8 mouse cellular contexts compared by ENCODE assay signal in the genomic region with DNA sequence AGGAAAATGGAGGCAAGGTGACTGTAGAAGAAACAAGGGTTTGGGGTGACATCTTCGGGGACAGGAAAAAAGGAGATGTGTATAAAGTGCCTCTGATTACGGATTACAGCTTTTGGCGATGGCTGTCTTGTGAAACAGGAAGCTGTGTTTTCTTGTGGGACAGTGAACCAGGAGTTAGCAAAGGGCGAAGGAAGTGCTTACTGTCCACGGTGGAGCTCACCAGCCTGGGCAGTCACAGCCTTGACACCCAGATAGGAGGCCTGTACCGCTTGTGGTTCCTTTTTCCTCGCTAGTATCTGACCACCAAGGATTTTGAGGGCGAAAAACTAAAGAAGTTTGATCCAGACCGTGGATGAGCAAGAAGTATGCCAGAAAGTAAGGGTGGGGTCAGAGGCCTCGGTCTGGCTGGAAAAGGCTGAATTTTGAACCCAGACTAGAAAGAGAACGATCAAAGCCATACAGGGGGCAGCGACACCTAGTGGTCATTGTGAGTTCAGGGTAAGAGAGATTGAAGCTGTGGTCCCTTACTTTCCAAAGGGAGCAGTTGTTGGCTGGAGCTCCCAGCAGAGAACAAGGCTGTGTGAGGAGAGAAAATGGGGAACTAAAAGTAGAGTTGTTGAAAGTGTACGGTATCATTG. TPM values are rescaled to one million over a fixed set of nuclear protein-coding genes. Genes with fewer than 3 reads are reported as not detected.
A peak's percentile ranks its signal among the peaks of the same experiment; 100 is the strongest.
DNase-seq lines count a peak whose midpoint lies in the region; ATAC-seq and TF ChIP-seq lines count a peak whose summit lies in the region.

No protein-coding gene starts in this region.

- no peak overlapping the region for H3K4me3 ChIP-seq in embryonic facial prominence, embryonic 11.5 days (ENCODE audit: low read depth, low read length)
- H3K4me3 ChIP-seq in heart, adult 2 months: no peak overlapping the region; the same call in 1 of the 2 replicates
- H3K4me3 ChIP-seq in kidney, postnatal 0 days (replicated peaks; ENCODE audit: low read depth, low read length): no peak overlapping the region
- no peak overlapping the region for H3K4me3 ChIP-seq in liver, embryonic 14.5 days (ENCODE audit: insufficient read depth in 1 of 2, low read depth in 2 of 2, low read length in 2 of 2)
- no peak overlapping the region for H3K4me3 ChIP-seq in stomach, embryonic 15.5 days (replicated peaks)

- H3K79me2 ChIP-seq in heart, adult 2 months (replicated peaks; ENCODE audit: control insufficient read depth, insufficient read depth, low read length): no peaks in the 10 kb centered on the region; the same call in 1 of the 2 replicates

- peak; percentile 93 for DNase-seq in 416B (ENCODE audit: low read depth)
- peak; percentile 83 for DNase-seq in adrenal gland, postnatal 14 days
- DNase-seq in embryonic facial prominence, embryonic 11.5 days (ENCODE audit: low spot score): peak; percentile 86
- DNase-seq in heart, adult 2 months: peak; percentile 75 to 77
- peak; percentile 87 for DNase-seq in kidney, postnatal 0 days (ENCODE audit: low spot score)
- peak; percentile 69 to 73 (median 71) for DNase-seq in liver, embryonic 14.5 days (ENCODE audit: low read depth in 3 of 3, low spot score in 3 of 3)
- DNase-seq in neural tube, embryonic 10.5 days (ENCODE audit: extremely low spot score, low spot score): peak; percentile 80

- intact Hi-C loops in heart, adult 2 months (cut with DNase I): loop anchor here (1.0 kb wide), 1 partner anchor 34 kb away; no protein-coding TSS in a partner anchor

- H3K27me3 ChIP-seq in embryonic facial prominence, embryonic 11.5 days (ENCODE audit: control insufficient read depth, insufficient read depth, low read length): no peaks in the 10 kb centered on the region
- no peaks in the 10 kb centered on the region for H3K27me3 ChIP-seq in heart, adult 2 months (ENCODE audit: control insufficient read depth, insufficient read depth, low read length)
- no peaks in the 10 kb centered on the region for H3K27me3 ChIP-seq in kidney, postnatal 0 days (ENCODE audit: insufficient read depth, low read length)
- no peaks in the 10 kb centered on the region for H3K27me3 ChIP-seq in liver, embryonic 14.5 days (ENCODE audit: control insufficient read depth, insufficient read depth, low read length)
- H3K27me3 ChIP-seq in stomach, embryonic 15.5 days (replicated peaks): no peaks in the 10 kb centered on the region

- TF ChIP-seq EP300 in heart, adult 2 months (IDR thresholded peaks at IDR 0.05; ENCODE audit: insufficient read depth, low read depth, low read length): no peak
- no peak for TF ChIP-seq EP300 in liver, embryonic 14.5 days (IDR thresholded peaks at IDR 0.05; ENCODE audit: low read depth)

- ATAC-seq in embryonic facial prominence, embryonic 11.5 days (replicated peaks; ENCODE audit: insufficient number of reproducible peaks, low FRiP score, low TSS enrichment, low read depth): 0 out of 2 replicates have a peak, but pooled peaks have one; percentile 31
- 0 out of 2 replicates have a peak, but pooled peaks have one; percentile 23 for ATAC-seq in kidney, postnatal 0 days (replicated peaks; ENCODE audit: low FRiP score, low read depth)
- ATAC-seq in liver, embryonic 14.5 days (ENCODE audit: insufficient read depth): peak; percentile 44; the same call in 1 of the 2 replicates
- ATAC-seq in stomach, embryonic 15.5 days (ENCODE audit: insufficient read depth, low FRiP score, low read depth): 0 out of 2 replicates have a peak, but pooled peaks have one; percentile 47

- peak; percentile 93 for TF ChIP-seq CTCF in heart, adult 2 months (IDR thresholded peaks at IDR 0.05)
- TF ChIP-seq CTCF in kidney, postnatal 0 days (IDR thresholded peaks at IDR 0.05; ENCODE audit: low read depth): peak; percentile 89
- TF ChIP-seq CTCF in liver, embryonic 14.5 days (IDR thresholded peaks at IDR 0.05; ENCODE audit: low read depth): peak; percentile 94

- H3K36me3 ChIP-seq in embryonic facial prominence, embryonic 11.5 days (replicated peaks; ENCODE audit: control insufficient read depth, insufficient read depth, low read depth, low read length): peaks cover 3% of the 10 kb centered on the region; the same call in 1 of the 2 replicates
- no peaks in the 10 kb centered on the region for H3K36me3 ChIP-seq in heart, adult 2 months (ENCODE audit: control insufficient read depth, insufficient read depth, low read length)
- 0 out of 2 replicates have a peak, but pooled peaks cover 2% of the 10 kb centered on the region for H3K36me3 ChIP-seq in kidney, postnatal 0 days (ENCODE audit: insufficient read depth, low read length)
- no peaks in the 10 kb centered on the region for H3K36me3 ChIP-seq in liver, embryonic 14.5 days (replicated peaks; ENCODE audit: control insufficient read depth, insufficient read depth, low read depth)
- 0 out of 2 replicates have a peak, but pooled peaks cover 4% of the 10 kb centered on the region for H3K36me3 ChIP-seq in stomach, embryonic 15.5 days

- WGBS in embryonic facial prominence, embryonic 11.5 days: 48% methylated on average over 13 of the region's 13 CpGs
- 40% methylated on average over 13 of the region's 13 CpGs for WGBS in heart, adult 2 months
- WGBS in kidney, postnatal 0 days: 54% methylated on average over 13 of the region's 13 CpGs
- WGBS in liver, embryonic 14.5 days (ENCODE audit: insufficient replicate concordance): 13% methylated on average over 13 of the region's 13 CpGs
- 46% methylated on average over 13 of the region's 13 CpGs for WGBS in stomach, embryonic 15.5 days

- no peak overlapping the region for H3K9ac ChIP-seq in embryonic facial prominence, embryonic 11.5 days (replicated peaks; ENCODE audit: low read length)
- no peak overlapping the region for H3K9ac ChIP-seq in heart, adult 2 months (ENCODE audit: low read depth, low read length)
- H3K9ac ChIP-seq in kidney, postnatal 0 days (ENCODE audit: low read depth, low read length): no peak overlapping the region
- no peak overlapping the region for H3K9ac ChIP-seq in liver, embryonic 14.5 days (replicated peaks)
- H3K9ac ChIP-seq in stomach, embryonic 15.5 days: no peak overlapping the region

- no peak for TF ChIP-seq POLR2A in heart, adult 2 months (IDR thresholded peaks at IDR 0.05; ENCODE audit: insufficient read depth, low read depth, low read length)

- no peaks in the 10 kb centered on the region for H3K9me3 ChIP-seq in embryonic facial prominence, embryonic 11.5 days (replicated peaks; ENCODE audit: control insufficient read depth, low read length)
- no peaks in the 10 kb centered on the region for H3K9me3 ChIP-seq in kidney, postnatal 0 days (replicated peaks; ENCODE audit: low read length)
- no peaks in the 10 kb centered on the region for H3K9me3 ChIP-seq in liver, embryonic 14.5 days (ENCODE audit: control insufficient read depth, low read length)
- H3K9me3 ChIP-seq in stomach, embryonic 15.5 days: no peaks in the 10 kb centered on the region

- H3K4me1 ChIP-seq in embryonic facial prominence, embryonic 11.5 days (ENCODE audit: control insufficient read depth, insufficient read depth, low read length): no peaks in the 10 kb centered on the region
- H3K4me1 ChIP-seq in heart, adult 2 months (ENCODE audit: control insufficient read depth, insufficient read depth, low read length): peaks cover 3% of the 10 kb centered on the region; the same call in 1 of the 2 replicates
- H3K4me1 ChIP-seq in kidney, postnatal 0 days (replicated peaks; ENCODE audit: insufficient read depth, low read length): no peaks in the 10 kb centered on the region
- H3K4me1 ChIP-seq in liver, embryonic 14.5 days (replicated peaks; ENCODE audit: control insufficient read depth in 2 of 2, insufficient read depth in 2 of 2, low read length in 1 of 2): peaks cover 0 to 11% of the 10 kb centered on the region in 2 experiments; a peak in 3 of 4 replicates
- H3K4me1 ChIP-seq in stomach, embryonic 15.5 days: 0 out of 2 replicates have a peak, but pooled peaks cover 6% of the 10 kb centered on the region

- no peak overlapping the region for H3K27ac ChIP-seq in embryonic facial prominence, embryonic 11.5 days (replicated peaks; ENCODE audit: low read depth, low read length)
- H3K27ac ChIP-seq in heart, adult 2 months: no peak overlapping the region
- no peak overlapping the region for H3K27ac ChIP-seq in kidney, postnatal 0 days
- H3K27ac ChIP-seq in liver, embryonic 14.5 days: no peak overlapping the region
- 0 out of 2 replicates have a peak overlapping the region, but pooled peaks have one; percentile 16 for H3K27ac ChIP-seq in stomach, embryonic 15.5 days

- H3K4me2 ChIP-seq in embryonic facial prominence, embryonic 11.5 days (ENCODE audit: low read depth, low read length): no peak overlapping the region
- H3K4me2 ChIP-seq in kidney, postnatal 0 days (ENCODE audit: low read length): 0 out of 2 replicates have a peak overlapping the region, but pooled peaks have one; percentile 6
- H3K4me2 ChIP-seq in liver, embryonic 14.5 days (ENCODE audit: low read depth): peak overlapping the region; percentile 78
- H3K4me2 ChIP-seq in stomach, embryonic 15.5 days: peak overlapping the region; percentile 39

RNA-seq across cellular contexts. Expression of a gene that starts 1.7 kb away (rescaled TPM):
- total RNA-seq in adrenal gland, postnatal 14 days (2021): 25.7 and 30.0 TPM in 2 replicates
- polyA plus RNA-seq in embryonic facial prominence, embryonic 11.5 days (2014; fragmentation: Nextera tagmentation; extraction: Ambion mirVana): 165 and 197 TPM in 2 replicates
- total RNA-seq in heart, adult 2 months (2021): 10 to 100 TPM; 13.6 TPM
- polyA plus RNA-seq in heart, adult 2 months (2012; rRNA removed): 10.4 and 14.3 TPM in 2 replicates
- polyA plus RNA-seq in kidney, postnatal 0 days (2015; fragmentation: Nextera tagmentation; extraction: Ambion mirVana): 102 TPM in 2 replicates
- 8.8 and 10.7 TPM in 2 replicates for polyA plus RNA-seq in liver, embryonic 14.5 days (2012; rRNA removed)
- polyA plus RNA-seq in liver, embryonic 14.5 days (2014; fragmentation: Nextera tagmentation; extraction: Ambion mirVana): 30.2 and 30.9 TPM in 2 replicates
- 108 and 125 TPM in 2 replicates for polyA plus RNA-seq in stomach, embryonic 15.5 days (2015; fragmentation: Nextera tagmentation; extraction: Ambion mirVana)

RNA-seq across cellular contexts. Expression of a gene that starts 33.6 kb away (rescaled TPM):
- 6.0 and 13.3 TPM in 2 replicates for total RNA-seq in adrenal gland, postnatal 14 days (2021)
- polyA plus RNA-seq in embryonic facial prominence, embryonic 11.5 days (2014; fragmentation: Nextera tagmentation; extraction: Ambion mirVana): 4.7 and 7.4 TPM in 2 replicates
- total RNA-seq in heart, adult 2 months (2021): 1 to 10 TPM; 5.7 TPM
- polyA plus RNA-seq in heart, adult 2 months (2012; rRNA removed): not detected in 2 replicates
- polyA plus RNA-seq in kidney, postnatal 0 days (2015; fragmentation: Nextera tagmentation; extraction: Ambion mirVana): 18.7 and 23.5 TPM in 2 replicates
- polyA plus RNA-seq in liver, embryonic 14.5 days (2012; rRNA removed): not detected in 2 replicates
- 4.4 and 5.1 TPM in 2 replicates for polyA plus RNA-seq in liver, embryonic 14.5 days (2014; fragmentation: Nextera tagmentation; extraction: Ambion mirVana)
- polyA plus RNA-seq in stomach, embryonic 15.5 days (2015; fragmentation: Nextera tagmentation; extraction: Ambion mirVana): 15.2 and 21.9 TPM in 2 replicates

RNA-seq across cellular contexts. Expression of a gene that starts 41.7 kb away (rescaled TPM):
- total RNA-seq in adrenal gland, postnatal 14 days (2021): 18.7 and 19.3 TPM in 2 replicates
- polyA plus RNA-seq in embryonic facial prominence, embryonic 11.5 days (2014; fragmentation: Nextera tagmentation; extraction: Ambion mirVana): 6.1 and 6.3 TPM in 2 replicates
- 10 to 100 TPM; 18.1 to 22.1 TPM for total RNA-seq in heart, adult 2 months (2021)
- polyA plus RNA-seq in heart, adult 2 months (2012; rRNA removed): 5.3 and 7.8 TPM in 2 replicates
- polyA plus RNA-seq in kidney, postnatal 0 days (2015; fragmentation: Nextera tagmentation; extraction: Ambion mirVana): 14.0 and 14.1 TPM in 2 replicates
- 1.4 and 2.4 TPM in 2 replicates for polyA plus RNA-seq in liver, embryonic 14.5 days (2012; rRNA removed)
- polyA plus RNA-seq in liver, embryonic 14.5 days (2014; fragmentation: Nextera tagmentation; extraction: Ambion mirVana): 5.4 and 7.1 TPM in 2 replicates
- 11.4 and 13.0 TPM in 2 replicates for polyA plus RNA-seq in stomach, embryonic 15.5 days (2015; fragmentation: Nextera tagmentation; extraction: Ambion mirVana)

RNA-seq across cellular contexts. Expression of a gene that starts 49.7 kb away (rescaled TPM):
- total RNA-seq in adrenal gland, postnatal 14 days (2021): 14.6 and 18.1 TPM in 2 replicates
- polyA plus RNA-seq in embryonic facial prominence, embryonic 11.5 days (2014; fragmentation: Nextera tagmentation; extraction: Ambion mirVana): 22.8 and 24.0 TPM in 2 replicates
- total RNA-seq in heart, adult 2 months (2021): 1 to 10 TPM; 3.0 to 3.1 TPM
- 1.6 and 2.7 TPM in 2 replicates for polyA plus RNA-seq in heart, adult 2 months (2012; rRNA removed)
- 18.9 and 20.6 TPM in 2 replicates for polyA plus RNA-seq in kidney, postnatal 0 days (2015; fragmentation: Nextera tagmentation; extraction: Ambion mirVana)
- 6.2 and 11.1 TPM in 2 replicates for polyA plus RNA-seq in liver, embryonic 14.5 days (2012; rRNA removed)
- 14.8 and 16.0 TPM in 2 replicates for polyA plus RNA-seq in liver, embryonic 14.5 days (2014; fragmentation: Nextera tagmentation; extraction: Ambion mirVana)
- polyA plus RNA-seq in stomach, embryonic 15.5 days (2015; fragmentation: Nextera tagmentation; extraction: Ambion mirVana): 64.5 and 66.3 TPM in 2 replicates
